Mouse (Mus musculus) MEL (cell line): Measurements from ENCODE around the gene Ttyh2.

ENCODE experiments used
- CTCF ChIP-seq, 3 experiments: IDR thresholded peaks in 2 of 3; conservative IDR thresholded peaks in 1 of 3; 2 replicates each; pipeline ENCODE4 v1.5.1; 2011 to 2012; ENCODE audit warnings: low read length in 3 of 3, low read depth in 2 of 3, mild to moderate bottlenecking in 2 of 3, improper control_type of control experiment in 1 of 3, inconsistent platforms in 1 of 3, mixed read lengths in 1 of 3, moderate library complexity in 1 of 3; ENCODE audit not compliant: control insufficient read depth in 1 of 3, insufficient read depth in 1 of 3, poor library complexity in 1 of 3, severe bottlenecking in 1 of 3
- EP300 ChIP-seq, 2 experiments: IDR thresholded peaks; 2 replicates each; pipeline ENCODE4 v1.6.1; 2011; ENCODE audit warnings: improper control_type of control experiment in 2 of 2, low read length in 2 of 2, low read depth in 1 of 2, mild to moderate bottlenecking in 1 of 2
- GATA1 ChIP-seq: IDR thresholded peaks from 2 replicates; pipeline ENCODE4 v1.6.1; 2011; ENCODE audit warnings: low read depth, low read length, improper control_type of control experiment
- JUND ChIP-seq: IDR thresholded peaks from 2 replicates; pipeline ENCODE4 v1.6.1; 2011; ENCODE audit warnings: low read depth, mild to moderate bottlenecking, improper control_type of control experiment, low read length
- MAFK ChIP-seq: IDR thresholded peaks from 2 replicates; pipeline ENCODE4 v1.6.1; 2011; ENCODE audit warnings: low read depth, mild to moderate bottlenecking, low read length, improper control_type of control experiment, borderline replicate concordance
- MAX ChIP-seq: IDR thresholded peaks from 2 replicates; pipeline ENCODE4 v1.6.1; 2011; ENCODE audit warnings: low read length, improper control_type of control experiment
- MEF2A ChIP-seq: IDR thresholded peaks from 2 replicates; pipeline ENCODE4 v1.6.1; 2014; ENCODE audit warnings: low read depth, mild to moderate bottlenecking, inconsistent platforms, low read length, improper control_type of control experiment; ENCODE audit not compliant: poor library complexity, insufficient replicate concordance, severe bottlenecking; ENCODE audit errors: extremely low read depth
- MXI1 ChIP-seq: IDR thresholded peaks from 2 replicates; pipeline ENCODE4 v1.6.1; 2011; ENCODE audit warnings: mild to moderate bottlenecking, low read depth, low read length, improper control_type of control experiment
- NELFE ChIP-seq: IDR thresholded peaks from 2 replicates; pipeline ENCODE4 v1.6.1; 2011; ENCODE audit warnings: low read depth, low read length, improper control_type of control experiment
- NRF1 ChIP-seq: IDR thresholded peaks from 2 replicates; pipeline ENCODE4 v1.6.1; 2014; ENCODE audit warnings: low read depth, mild to moderate bottlenecking, inconsistent platforms, low read length, improper control_type of control experiment, moderate library complexity; ENCODE audit not compliant: poor library complexity, insufficient read depth, severe bottlenecking
- POLR2A ChIP-seq, 2 experiments: IDR thresholded peaks; 2 replicates each; pipeline ENCODE4 v1.6.1; 2011 to 2012; ENCODE audit warnings: low read length in 2 of 2, mild to moderate bottlenecking in 2 of 2, control low read depth in 1 of 2, improper control_type of control experiment in 1 of 2, low read depth in 1 of 2, moderate library complexity in 1 of 2; ENCODE audit not compliant: control insufficient read depth in 1 of 2, insufficient read depth in 1 of 2, poor library complexity in 1 of 2
- RAD21 ChIP-seq: IDR thresholded peaks from 2 replicates; pipeline ENCODE4 v1.6.1; 2011; ENCODE audit warnings: mild to moderate bottlenecking, low read depth, low read length, improper control_type of control experiment
- SMC3 ChIP-seq: IDR thresholded peaks from 2 replicates; pipeline ENCODE4 v1.6.1; 2011; ENCODE audit warnings: low read depth, low read length, improper control_type of control experiment
- ZMIZ1 ChIP-seq: IDR thresholded peaks from 2 replicates; pipeline ENCODE4 v1.6.1; 2012; ENCODE audit warnings: low read depth, mild to moderate bottlenecking, inconsistent platforms, low read length, improper control_type of control experiment, moderate library complexity

DNA sequence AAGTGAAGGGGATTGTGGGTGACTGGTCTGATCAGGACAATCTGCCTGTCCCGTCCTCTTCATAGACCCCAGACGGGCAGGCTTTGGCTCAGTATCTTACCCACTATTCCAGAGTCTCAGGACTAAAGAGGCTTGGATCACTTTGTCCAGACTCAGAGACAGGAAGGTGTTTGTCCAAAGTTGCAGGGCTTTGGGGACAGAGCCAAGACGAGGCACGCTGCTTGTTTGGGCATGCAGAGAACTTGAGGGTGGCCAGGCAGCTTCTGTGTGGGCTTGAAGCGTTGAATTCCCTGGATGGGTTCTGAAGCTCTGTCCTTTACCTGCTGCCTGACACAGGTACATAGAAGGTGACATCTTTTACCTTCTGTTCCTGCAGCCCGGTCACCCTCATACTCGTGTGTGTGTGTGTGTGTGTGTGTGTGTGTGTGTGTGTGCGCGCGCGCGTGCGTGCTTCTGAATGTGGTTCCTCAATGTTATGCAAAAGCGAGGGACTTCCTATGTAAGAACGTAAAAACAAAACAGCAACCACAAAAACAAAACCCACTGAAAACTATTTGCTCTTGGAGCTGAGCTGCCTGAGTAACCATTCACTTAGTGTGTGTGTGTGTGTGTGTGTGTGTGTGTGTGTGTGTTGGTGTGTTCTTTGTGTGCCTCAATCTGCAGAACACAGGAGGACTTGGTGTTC is 27.2 kb downstream of the Ttyh2 start:
- TF ChIP-seq CTCF (IDR thresholded peaks at IDR 0.05 in 2 of 3, conservative IDR thresholded peaks at IDR 0.05 in 1 of 3; ENCODE audit: control insufficient read depth in 1 of 3, insufficient read depth in 1 of 3, low read depth in 2 of 3, low read length in 3 of 3, poor library complexity in 1 of 3, severe bottlenecking in 1 of 3) (no peak), ZMIZ1 (no peak), POLR2A (IDR thresholded peaks at IDR 0.05; ENCODE audit: control insufficient read depth in 1 of 2, insufficient read depth in 1 of 2, low read depth in 1 of 2, low read length in 2 of 2, poor library complexity in 1 of 2) (no peak), MAFK (no peak), MXI1 (no peak), EP300 (IDR thresholded peaks at IDR 0.05; ENCODE audit: low read depth in 1 of 2, low read length in 2 of 2) (no peak), MEF2A (no peak), RAD21 (no peak), SMC3 (no peak), NRF1 (no peak), GATA1 (no peak), JUND (no peak), NELFE (no peak), MAX (no peak)
